Mouse (Mus musculus): ENCODE results near the gene Nat8l.

Gene Nat8l

GRCm38 (mm10) chr5:33995843-33996693, at the start of gene Nat8l:
Gene Nat8l, plus strand, starts transcription at chr5:33995984.
- peak; percentile 95 to 96 for DNase-seq

GRCm38 (mm10) chr5:33947035-33947434, 48.7 kb upstream of the Nat8l start:
- peak in 1 of 2 experiments; percentile 15 for DNase-seq

- no peak for DNase-seq
Observed at GRCm38 (mm10) chr5:33948314-33948713, 47.5 kb upstream of the Nat8l start.

GRCm38 (mm10) chr5:33953471-33954185, 42.2 kb upstream of the Nat8l start:
- DNase-seq = peak; percentile 48 to 52

GRCm38 (mm10) chr5:33954354-33954753, 41.4 kb upstream of the Nat8l start:
- peak; percentile 93 to 95 for DNase-seq

GRCm38 (mm10) chr5:33955868-33956267, 39.9 kb upstream of the Nat8l start:
- no peak for DNase-seq

GRCm38 (mm10) chr5:33959382-33959781, 36.4 kb upstream of the Nat8l start:
- no peak for DNase-seq

GRCm38 (mm10) chr5:33974736-33975135, 21.0 kb upstream of the Nat8l start:
- DNase-seq = peak; percentile 55 to 67

- DNase-seq = no peak
Observed at GRCm38 (mm10) chr5:33976267-33976666, 19.5 kb upstream of the Nat8l start.

GRCm38 (mm10) chr5:33982731-33983259, 13.0 kb upstream of the Nat8l start:
- DNase-seq = no peak

GRCm38 (mm10) chr5:33983309-33984121, 12.3 kb upstream of the Nat8l start, which contains the start of gene Gm1673:
Gene Gm1673, plus strand, starts transcription at chr5:33983433.
- peak; percentile 92 to 95 for DNase-seq

GRCm38 (mm10) chr5:33994671-33995625, 836 bp upstream of the Nat8l start:
- DNase-seq = peak; percentile 82 to 90

- DNase-seq = no peak
Observed at GRCm38 (mm10) chr5:33996694-33997045, 886 bp downstream of the Nat8l start.

- peak; percentile 81 to 87 for DNase-seq
Observed at GRCm38 (mm10) chr5:33997051-33997741, 1.4 kb downstream of the Nat8l start.

- DNase-seq = peak; percentile 44 to 51
Observed at GRCm38 (mm10) chr5:33997829-33998504, 2.2 kb downstream of the Nat8l start.

- DNase-seq = no peak
Observed at GRCm38 (mm10) chr5:33998505-33998877, 2.7 kb downstream of the Nat8l start.

- DNase-seq = peak; percentile 32 to 53
Observed at GRCm38 (mm10) chr5:33999466-34000090, 3.8 kb downstream of the Nat8l start.

GRCm38 (mm10) chr5:34000809-34001208, 5.0 kb downstream of the Nat8l start:
- DNase-seq = peak; percentile 11 to 22

GRCm38 (mm10) chr5:34001401-34001800, 5.6 kb downstream of the Nat8l start:
- DNase-seq = peak; percentile 9 to 21

- DNase-seq = no peak
Observed at GRCm38 (mm10) chr5:34002636-34003035, 6.9 kb downstream of the Nat8l start.
